Mouse (Mus musculus) MEL (cell line): ENCODE measurements around the gene Mrto4. TPM values are rescaled to one million over a fixed set of nuclear protein-coding genes. Genes with fewer than 3 reads are reported as not detected.
A peak's percentile ranks its signal among the peaks of the same experiment; 100 is the strongest.

Source experiments
- DNase-seq: peaks from one replicate; pipeline ENCODE4 v3.0.0; 2011; ENCODE audit warnings: low read depth, low spot score
- H3K27ac ChIP-seq: 2 replicates; pipeline ENCODE4 v1.5.1; 2012; ENCODE audit warnings: low read depth, mild to moderate bottlenecking, control low read depth, low read length, moderate library complexity; ENCODE audit not compliant: control insufficient read depth
- H3K27me3 ChIP-seq, 2 experiments: fragments of 150-350 bp in 1 of 2; sonication (generic) in 1 of 2; 2 replicates each; pipeline ENCODE4 v1.6.1; 2012; ENCODE audit warnings: low read length in 2 of 2, mild to moderate bottlenecking in 2 of 2, improper control_type of control experiment in 1 of 2, moderate library complexity in 1 of 2; ENCODE audit not compliant: insufficient read depth in 2 of 2, control insufficient read depth in 1 of 2
- H3K36me3 ChIP-seq, 2 experiments: 2 replicates each; pipeline ENCODE4 v1.6.1; 2012 to 2014; ENCODE audit warnings: low read length in 2 of 2, improper control_type of control experiment in 1 of 2, inconsistent platforms in 1 of 2, mild to moderate bottlenecking in 1 of 2; ENCODE audit not compliant: insufficient read depth in 2 of 2, control insufficient read depth in 1 of 2
- H3K4me1 ChIP-seq, 2 experiments: fragments of 150-350 bp in 1 of 2; sonication (generic) in 1 of 2; 2 replicates each; pipeline ENCODE4 v1.6.1; 2012; ENCODE audit warnings: low read length in 2 of 2, improper control_type of control experiment in 1 of 2, mild to moderate bottlenecking in 1 of 2; ENCODE audit not compliant: insufficient read depth in 2 of 2, control insufficient read depth in 1 of 2
- H3K4me3 ChIP-seq, 2 experiments: fragments of 150-350 bp in 1 of 2; sonication (generic) in 1 of 2; 2 replicates each; pipeline ENCODE4 v1.5.1; 2012; ENCODE audit warnings: low read depth in 2 of 2, low read length in 2 of 2, mild to moderate bottlenecking in 2 of 2, moderate library complexity in 2 of 2, control low read depth in 1 of 2, improper control_type of control experiment in 1 of 2; ENCODE audit not compliant: control insufficient read depth in 1 of 2, insufficient read depth in 1 of 2
- H3K79me2 ChIP-seq: 2 replicates; pipeline ENCODE4 v1.6.1; 2012; ENCODE audit warnings: mild to moderate bottlenecking, low read length, moderate library complexity; ENCODE audit not compliant: control insufficient read depth, poor library complexity, insufficient read depth
- H3K9ac ChIP-seq: 2 replicates; pipeline ENCODE4 v1.6.1; 2012; ENCODE audit warnings: low read depth, mild to moderate bottlenecking, control low read depth, low read length, moderate library complexity; ENCODE audit not compliant: control insufficient read depth, poor library complexity, severe bottlenecking
- H3K9me3 ChIP-seq: fragments of 150-350 bp; sonication (generic); replicated peaks from 2 replicates; pipeline ENCODE4 v1.6.1; 2012; ENCODE audit warnings: mild to moderate bottlenecking, low read length, improper control_type of control experiment, moderate library complexity; ENCODE audit not compliant: insufficient read depth
- BHLHE40 ChIP-seq: IDR thresholded peaks from 2 replicates; pipeline ENCODE4 v1.6.1; 2012; ENCODE audit warnings: low read depth, mild to moderate bottlenecking, inconsistent platforms, low read length, improper control_type of control experiment, borderline replicate concordance
- CHD1 ChIP-seq: IDR thresholded peaks from 2 replicates; pipeline ENCODE4 v1.6.1; 2012; ENCODE audit warnings: low read depth, mild to moderate bottlenecking, inconsistent platforms, low read length, improper control_type of control experiment
- ELF1 ChIP-seq: IDR thresholded peaks from 2 replicates; pipeline ENCODE4 v1.6.1; 2014; ENCODE audit warnings: low read depth, mild to moderate bottlenecking, inconsistent platforms, low read length, improper control_type of control experiment, moderate library complexity
- EP300 ChIP-seq, 2 experiments: IDR thresholded peaks; 2 replicates each; pipeline ENCODE4 v1.6.1; 2011; ENCODE audit warnings: improper control_type of control experiment in 2 of 2, low read length in 2 of 2, low read depth in 1 of 2, mild to moderate bottlenecking in 1 of 2
- ETS1 ChIP-seq: IDR thresholded peaks from 2 replicates; pipeline ENCODE4 v1.6.1; 2012; ENCODE audit warnings: low read depth, mild to moderate bottlenecking, inconsistent platforms, low read length, improper control_type of control experiment, moderate library complexity
- HCFC1 ChIP-seq: IDR thresholded peaks from 2 replicates; pipeline ENCODE4 v1.6.1; 2012; ENCODE audit warnings: low read depth, mild to moderate bottlenecking, inconsistent platforms, low read length, improper control_type of control experiment, moderate library complexity
- JUND ChIP-seq: IDR thresholded peaks from 2 replicates; pipeline ENCODE4 v1.6.1; 2011; ENCODE audit warnings: low read depth, mild to moderate bottlenecking, improper control_type of control experiment, low read length
- KAT2A ChIP-seq: conservative IDR thresholded peaks from 2 replicates; pipeline ENCODE4 v1.6.1; 2012; ENCODE audit warnings: low read depth, low read length, improper control_type of control experiment, inconsistent platforms
- MAX ChIP-seq: IDR thresholded peaks from 2 replicates; pipeline ENCODE4 v1.6.1; 2011; ENCODE audit warnings: low read length, improper control_type of control experiment
- MAZ ChIP-seq: IDR thresholded peaks from 2 replicates; pipeline ENCODE4 v1.6.1; 2012; ENCODE audit warnings: low read depth, mild to moderate bottlenecking, inconsistent platforms, low read length, improper control_type of control experiment
- MEF2A ChIP-seq: IDR thresholded peaks from 2 replicates; pipeline ENCODE4 v1.6.1; 2014; ENCODE audit warnings: low read depth, mild to moderate bottlenecking, inconsistent platforms, low read length, improper control_type of control experiment; ENCODE audit not compliant: poor library complexity, insufficient replicate concordance, severe bottlenecking; ENCODE audit errors: extremely low read depth
- MXI1 ChIP-seq: IDR thresholded peaks from 2 replicates; pipeline ENCODE4 v1.6.1; 2011; ENCODE audit warnings: mild to moderate bottlenecking, low read depth, low read length, improper control_type of control experiment
- MYB ChIP-seq: IDR thresholded peaks from 2 replicates; pipeline ENCODE4 v1.6.1; 2011; ENCODE audit warnings: mild to moderate bottlenecking, low read depth, low read length, improper control_type of control experiment
- MYC ChIP-seq: IDR thresholded peaks from 2 replicates; pipeline ENCODE4 v1.6.1; 2011; ENCODE audit warnings: low read depth, mild to moderate bottlenecking, low read length, improper control_type of control experiment, moderate library complexity
- NELFE ChIP-seq: IDR thresholded peaks from 2 replicates; pipeline ENCODE4 v1.6.1; 2011; ENCODE audit warnings: low read depth, low read length, improper control_type of control experiment
- NRF1 ChIP-seq: IDR thresholded peaks from 2 replicates; pipeline ENCODE4 v1.6.1; 2014; ENCODE audit warnings: low read depth, mild to moderate bottlenecking, inconsistent platforms, low read length, improper control_type of control experiment, moderate library complexity; ENCODE audit not compliant: poor library complexity, insufficient read depth, severe bottlenecking
- POLR2A ChIP-seq, 2 experiments: IDR thresholded peaks; 2 replicates each; pipeline ENCODE4 v1.6.1; 2011 to 2012; ENCODE audit warnings: low read length in 2 of 2, mild to moderate bottlenecking in 2 of 2, control low read depth in 1 of 2, improper control_type of control experiment in 1 of 2, low read depth in 1 of 2, moderate library complexity in 1 of 2; ENCODE audit not compliant: control insufficient read depth in 1 of 2, insufficient read depth in 1 of 2, poor library complexity in 1 of 2
- POLR2AphosphoS2 ChIP-seq: IDR thresholded peaks from 2 replicates; pipeline ENCODE4 v1.6.1; 2011; ENCODE audit warnings: low read length, improper control_type of control experiment
- POLR2AphosphoS5 ChIP-seq: IDR thresholded peaks from 2 replicates; pipeline ENCODE4 v1.6.1; 2012; ENCODE audit warnings: low read depth, borderline replicate concordance, mild to moderate bottlenecking, inconsistent platforms, low read length, moderate library complexity, mixed read lengths
- RCOR1 ChIP-seq: IDR thresholded peaks from 2 replicates; pipeline ENCODE4 v1.6.1; 2012; ENCODE audit warnings: low read depth, mild to moderate bottlenecking, inconsistent platforms, low read length, improper control_type of control experiment
- SIN3A ChIP-seq: IDR thresholded peaks from 2 replicates; pipeline ENCODE4 v1.6.1; 2012; ENCODE audit warnings: low read length, improper control_type of control experiment, inconsistent platforms
- TAL1 ChIP-seq: IDR thresholded peaks from 2 replicates; pipeline ENCODE4 v1.6.1; 2012; ENCODE audit warnings: mild to moderate bottlenecking, inconsistent platforms, low read length, moderate library complexity, mixed read lengths
- TBP ChIP-seq: IDR thresholded peaks from 2 replicates; pipeline ENCODE4 v1.8.0; 2011; ENCODE audit warnings: low read depth, low read length, improper control_type of control experiment
- TCF12 ChIP-seq: IDR thresholded peaks from 2 replicates; pipeline ENCODE4 v1.6.1; 2014; ENCODE audit warnings: low read depth, mild to moderate bottlenecking, inconsistent platforms, low read length, improper control_type of control experiment, moderate library complexity
- USF1 ChIP-seq: IDR thresholded peaks from 2 replicates; pipeline ENCODE4 v1.6.1; 2014; ENCODE audit warnings: low read depth, mild to moderate bottlenecking, inconsistent platforms, low read length, improper control_type of control experiment, moderate library complexity
- ZC3H11A ChIP-seq: IDR thresholded peaks from 2 replicates; pipeline ENCODE4 v1.6.1; 2012; ENCODE audit warnings: low read depth, mild to moderate bottlenecking, inconsistent platforms, low read length, improper control_type of control experiment
- ZMIZ1 ChIP-seq: IDR thresholded peaks from 2 replicates; pipeline ENCODE4 v1.6.1; 2012; ENCODE audit warnings: low read depth, mild to moderate bottlenecking, inconsistent platforms, low read length, improper control_type of control experiment, moderate library complexity
- polyA plus RNA-seq, 2 experiments: library from polyadenylated mRNA; stranded (reverse) in 1 of 2; unstranded in 1 of 2; fragments of >175 nt in 1 of 2; fragments of >200 nt in 1 of 2; gene quantifications; 2 replicates each; pipeline versions ENCODE4 v1.2.1 to v1.2.4; 2012; ENCODE audit warnings: low replicate concordance in 2 of 2, low read depth in 1 of 2; ENCODE audit not compliant: insufficient read length in 2 of 2, insufficient read depth in 1 of 2, missing spikeins in 1 of 2
- total RNA-seq: library from RNA; depleted of rRNA; stranded (reverse); fragments of 300-350 nt; gene quantifications from 2 replicates; pipeline ENCODE4 v1.2.3, GENCODE M21; 2012

The Mrto4 gene
- total and polyA plus RNA-seq, 3 experiments, result 253 to 353 TPM; not detected in 1

- TF ChIP-seq RCOR1, result no peak
- TF ChIP-seq POLR2A (IDR thresholded peaks at IDR 0.05; ENCODE audit: control insufficient read depth in 1 of 2, insufficient read depth in 1 of 2, low read depth in 1 of 2, low read length in 2 of 2, poor library complexity in 1 of 2), result no peak
Observed at GRCm38 (mm10) chr4:139380775-139381451, 28.5 kb upstream of the Mrto4 start (continued).

GRCm38 (mm10) chr4:139380207-139380748 lies 27.9 kb upstream of the Mrto4 start:
- no peaks in the 10 kb centered on the region for H3K27me3 ChIP-seq
- H3K4me1 ChIP-seq, result peaks cover 0 to 8% of the 10 kb centered on the region in 2 experiments; a peak in 2 of 4 replicates
- peak; percentile 93 for TF ChIP-seq NELFE
- peak; percentile 44 to 84 for TF ChIP-seq POLR2A (IDR thresholded peaks at IDR 0.05; ENCODE audit: control insufficient read depth in 1 of 2, insufficient read depth in 1 of 2, low read depth in 1 of 2, low read length in 2 of 2, poor library complexity in 1 of 2)
- TF ChIP-seq MYC, result peak; percentile 78; the same call in 1 of the 2 replicates
- no peak for TF ChIP-seq CHD1
- peak; percentile 96 for TF ChIP-seq NRF1
- TF ChIP-seq TCF12, result peak; percentile 56
- no peak for TF ChIP-seq MYB
- TF ChIP-seq USF1, result peak; percentile 34; the same call in 1 of the 2 replicates
- 0 out of 2 replicates have a peak, but pooled peaks have one; percentile 14 for TF ChIP-seq MEF2A
- peak; percentile 77; the same call in 1 of the 2 replicates for TF ChIP-seq ETS1
- 0 out of 2 replicates have a peak, but pooled peaks have one; percentile 15 for TF ChIP-seq MAX
- TF ChIP-seq JUND, result no peak
- no peak for TF ChIP-seq POLR2AphosphoS5
- no peak for TF ChIP-seq TAL1
- TF ChIP-seq MAZ, result peak; percentile 99
- peak; percentile 81 for TF ChIP-seq ELF1
- TF ChIP-seq SIN3A, result peak; percentile 95
- TF ChIP-seq ZMIZ1, result peak; percentile 61; the same call in 1 of the 2 replicates
- peak; percentile 97 for TF ChIP-seq HCFC1
- TF ChIP-seq MXI1, result peak; percentile 56; the same call in 1 of the 2 replicates
- peak; percentile 85; the same call in 1 of the 2 replicates for TF ChIP-seq POLR2AphosphoS2
- TF ChIP-seq BHLHE40, result no peak
- TF ChIP-seq RCOR1, result no peak
- no peak; the same call in 1 of the 2 replicates for TF ChIP-seq TBP
- peak; percentile 18; the same call in 1 of the 2 replicates for TF ChIP-seq ZC3H11A
- peak; percentile 93 for TF ChIP-seq KAT2A
- TF ChIP-seq EP300 (IDR thresholded peaks at IDR 0.05; ENCODE audit: low read depth in 1 of 2, low read length in 2 of 2), result no peak
- H3K27ac ChIP-seq, result peak overlapping the region; percentile 89
- H3K79me2 ChIP-seq, result peaks cover 53% of the 10 kb centered on the region
- DNase-seq, result peak; percentile 99
- peak overlapping the region; percentile 82 for H3K9ac ChIP-seq
- H3K9me3 ChIP-seq, result no peaks in the 10 kb centered on the region
- H3K4me3 ChIP-seq, result peak overlapping the region; percentile 66 to 81
- H3K36me3 ChIP-seq, result peaks cover 0 to 13% of the 10 kb centered on the region in 2 experiments; a peak in 3 of 4 replicates
